Mouse (Mus musculus): ENCODE results near the gene Kcnh7. TPM values are rescaled to one million over a fixed set of nuclear protein-coding genes. Genes with fewer than 3 reads are reported as not detected.

Kcnh7 gene
- total RNA-seq, 2 experiments from 2014 or later = 1.9 to 2.6 TPM

DNA sequence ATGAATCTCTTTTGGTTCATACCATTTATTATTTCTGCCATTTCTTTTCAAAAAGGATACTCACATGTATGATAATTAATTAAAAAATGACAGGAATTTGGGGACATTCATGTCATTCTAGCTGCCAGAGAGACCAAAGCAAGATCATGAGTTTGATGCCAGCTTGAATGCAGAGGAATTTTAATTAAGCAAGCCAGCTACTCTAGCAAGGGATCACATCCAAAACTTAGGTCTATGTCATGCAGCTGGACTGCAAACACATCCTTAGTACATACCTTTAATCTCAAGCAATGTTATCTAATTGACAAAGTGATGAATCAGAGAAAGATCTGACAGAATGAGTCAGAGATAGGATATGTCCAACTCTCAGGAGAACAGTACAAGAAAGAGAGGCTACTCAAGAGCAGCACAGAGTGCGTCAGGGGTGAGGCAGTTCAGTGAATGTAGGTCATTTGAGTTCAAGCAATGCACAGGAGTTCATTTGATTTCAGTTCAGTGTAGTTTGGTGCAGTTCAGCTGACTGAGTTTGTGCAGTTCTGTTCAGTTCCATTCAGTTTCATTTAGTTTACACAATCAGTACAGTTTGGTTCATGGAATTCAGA lies 248.7 kb downstream of the Kcnh7 start:
- no peak for DNase-seq

DNA sequence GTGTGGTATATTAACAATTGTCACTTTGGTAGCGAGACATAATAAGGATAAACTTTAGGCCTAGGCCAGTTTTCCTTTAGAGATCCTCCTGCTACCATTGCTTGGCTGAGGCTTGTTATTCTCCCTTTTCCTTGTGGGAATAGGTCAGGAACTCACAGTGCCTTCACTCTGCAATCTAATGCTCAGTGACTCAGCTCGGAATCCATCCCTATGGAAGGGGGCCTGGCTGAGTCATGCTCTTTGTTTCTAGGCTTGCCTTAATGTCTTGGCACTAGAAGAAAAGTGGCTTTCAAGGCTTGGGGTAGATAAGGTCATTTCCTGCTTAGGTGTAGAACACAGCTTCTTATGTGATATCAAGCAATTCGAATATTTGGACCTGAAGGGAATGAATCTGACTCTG lies 255.6 kb downstream of the Kcnh7 start:
- no peak for DNase-seq

DNA sequence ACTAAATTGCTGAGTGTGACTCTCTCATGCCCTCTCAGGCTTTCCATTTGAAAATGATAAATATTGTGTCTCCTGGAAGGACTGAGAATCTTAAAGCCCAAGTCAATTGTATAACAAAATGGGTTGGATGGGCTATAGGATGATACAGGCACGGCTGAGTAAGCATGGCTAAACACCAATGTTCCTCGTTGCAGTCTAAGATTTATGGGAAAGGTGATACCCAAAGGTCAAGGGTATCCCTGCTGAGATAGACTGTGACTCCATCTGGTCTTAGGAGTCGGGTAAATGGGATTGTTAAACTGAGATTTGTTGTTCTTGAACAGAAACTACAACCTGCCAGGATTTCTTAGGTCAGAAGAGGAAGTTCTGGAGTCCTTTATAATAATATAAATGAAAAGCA lies 256.0 kb downstream of the Kcnh7 start:
- no peak for DNase-seq

DNA sequence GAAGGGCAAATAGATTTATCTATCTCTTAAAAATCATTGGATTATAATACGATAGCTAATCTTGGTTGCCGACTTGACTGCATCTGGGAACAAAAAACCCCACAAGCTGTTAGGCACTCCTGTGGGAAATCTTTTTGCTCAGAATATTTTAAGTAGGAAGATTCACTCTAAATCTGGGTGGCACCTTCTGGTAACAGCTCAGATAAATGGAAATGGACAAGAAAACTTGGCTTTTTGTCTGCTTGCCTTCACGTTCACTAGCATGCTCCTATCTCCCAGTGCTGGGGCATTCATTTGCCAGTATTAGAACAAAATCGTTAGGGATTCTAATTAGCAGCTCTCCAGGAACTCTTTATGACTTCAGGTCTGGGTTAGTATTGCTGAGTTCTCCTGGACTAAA lies 260.3 kb downstream of the Kcnh7 start:
- DNase-seq = no peak

DNA sequence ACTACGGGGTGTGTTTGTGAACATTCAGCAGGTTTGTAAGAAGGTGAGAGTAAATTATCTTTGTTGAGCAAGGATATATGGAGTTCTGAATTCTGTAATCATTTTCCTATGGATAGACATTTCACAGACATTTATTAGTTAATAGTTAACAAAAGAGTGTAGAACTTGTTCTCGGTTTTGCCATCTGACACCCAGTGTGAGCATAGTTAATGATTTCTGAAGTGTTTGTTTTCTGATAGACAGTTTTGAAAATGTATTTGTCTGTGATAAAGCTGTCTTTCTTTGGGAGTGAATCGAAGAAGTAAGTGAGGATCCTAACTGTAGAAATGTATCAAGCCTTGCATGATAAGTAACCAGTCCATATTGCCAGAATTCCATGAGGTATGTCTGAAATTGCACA lies 276.4 kb downstream of the Kcnh7 start:
- DNase-seq = no peak

DNA sequence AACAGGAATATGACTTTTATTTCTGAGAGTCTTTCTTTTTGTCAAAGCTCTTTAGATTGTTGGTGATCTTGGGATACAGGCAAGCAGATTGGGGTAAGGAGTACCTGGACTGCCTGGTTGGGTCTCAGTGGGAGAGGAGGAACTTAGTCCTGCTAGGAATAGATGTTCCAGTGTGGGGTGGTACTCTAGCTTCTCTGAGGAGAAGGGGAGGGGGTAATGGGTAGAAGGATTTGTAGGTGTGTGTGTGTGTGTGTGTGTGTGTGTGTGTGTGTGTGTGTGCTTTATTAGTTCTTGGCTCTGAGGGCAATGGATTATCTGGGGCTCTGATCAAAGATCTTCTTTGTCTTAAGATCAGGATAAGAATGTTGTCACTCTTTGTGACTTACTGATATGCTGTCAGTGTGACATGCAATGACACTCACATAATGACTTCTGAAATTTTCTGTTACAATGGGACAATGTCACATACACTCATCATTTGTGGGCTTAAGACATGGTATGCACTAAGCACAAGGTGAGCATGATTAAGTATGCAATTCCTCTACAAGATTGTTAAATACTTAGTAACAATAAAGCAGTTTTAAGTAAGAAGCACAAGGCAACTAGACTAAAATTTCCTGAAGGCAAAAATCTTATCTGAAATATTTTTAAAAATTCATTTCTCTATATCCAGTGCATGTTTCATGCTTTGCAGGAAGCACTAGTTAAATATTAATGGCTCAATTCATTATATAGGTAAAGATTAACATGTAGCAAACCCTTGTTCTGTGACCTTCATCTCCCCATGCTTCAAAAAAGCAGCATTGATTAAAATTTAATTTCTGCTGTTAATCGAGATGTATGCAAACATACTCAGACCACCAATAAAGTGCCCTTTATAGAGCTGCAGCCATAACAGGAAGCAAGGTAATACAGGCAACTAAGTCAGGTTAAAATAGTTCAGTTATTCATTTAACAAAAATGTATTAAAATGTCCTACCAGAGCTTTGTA lies 281.4 kb downstream of the Kcnh7 start:
- no peak for DNase-seq

- DNase-seq = no peak
These were observed 305.3 kb downstream of the Kcnh7 start for GRCm38 (mm10) chr2:62878763-62879162.

DNA sequence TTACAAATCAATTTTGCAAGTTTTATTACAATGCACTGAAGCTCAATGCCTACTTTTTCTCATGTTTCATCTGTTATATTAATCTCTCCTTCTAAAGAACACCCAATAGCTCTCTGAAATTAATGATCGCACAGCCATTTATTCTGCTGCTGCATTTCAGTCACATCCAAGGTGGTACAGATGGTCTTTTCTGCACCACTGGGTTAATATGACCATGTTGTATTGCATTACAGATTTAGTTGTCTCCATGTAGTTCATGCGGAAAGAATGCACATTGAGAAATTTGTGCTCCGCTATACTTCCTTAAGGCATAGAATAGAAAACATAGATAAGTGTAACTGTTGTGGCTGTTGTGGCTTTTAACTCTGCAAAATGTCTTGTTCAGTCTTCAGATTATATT lies 328.7 kb downstream of the Kcnh7 start:
- no peak for DNase-seq

GRCm38 (mm10) chr2:62842630-62843029 lies 341.5 kb downstream of the Kcnh7 start:
- DNase-seq = peak; percentile 10

DNA sequence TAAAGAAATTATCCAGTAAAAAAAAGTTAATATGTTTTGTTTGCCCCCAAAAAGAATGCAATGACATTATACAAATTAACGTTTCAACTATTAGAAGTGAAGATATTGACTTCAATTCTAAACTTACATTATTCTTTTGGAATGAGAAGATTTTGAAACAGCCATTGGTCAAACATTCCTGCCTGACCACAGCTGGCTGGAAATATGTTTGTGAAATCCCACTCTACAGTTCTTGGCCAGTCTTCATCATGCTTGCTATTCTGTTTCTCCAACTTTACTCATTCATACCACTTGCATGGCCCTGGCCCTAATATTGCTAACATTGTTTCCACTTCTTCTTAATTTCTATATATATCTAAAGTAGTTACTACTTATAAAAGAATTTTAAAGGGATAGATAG lies 349.8 kb downstream of the Kcnh7 start:
- DNase-seq = no peak

DNA sequence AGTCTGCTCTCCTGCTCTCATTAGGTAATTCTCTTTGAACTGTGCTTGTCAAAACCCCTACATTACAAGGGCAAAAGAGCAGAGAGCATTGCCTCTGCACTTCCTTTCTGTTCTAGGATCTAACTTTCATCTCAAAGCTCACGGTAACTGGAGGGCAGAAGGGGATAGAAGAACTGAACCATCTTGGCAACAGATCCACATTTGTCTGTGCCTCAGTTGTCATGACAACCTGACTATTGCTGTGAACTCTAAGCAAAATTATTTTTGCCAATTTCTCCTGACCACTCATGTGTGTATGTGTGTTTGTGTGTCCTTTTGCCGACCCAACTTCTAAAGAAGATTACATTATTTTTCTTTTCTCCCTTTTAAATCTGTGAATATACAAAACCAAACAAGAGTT lies 364.9 kb downstream of the Kcnh7 start:
- DNase-seq = no peak

DNA sequence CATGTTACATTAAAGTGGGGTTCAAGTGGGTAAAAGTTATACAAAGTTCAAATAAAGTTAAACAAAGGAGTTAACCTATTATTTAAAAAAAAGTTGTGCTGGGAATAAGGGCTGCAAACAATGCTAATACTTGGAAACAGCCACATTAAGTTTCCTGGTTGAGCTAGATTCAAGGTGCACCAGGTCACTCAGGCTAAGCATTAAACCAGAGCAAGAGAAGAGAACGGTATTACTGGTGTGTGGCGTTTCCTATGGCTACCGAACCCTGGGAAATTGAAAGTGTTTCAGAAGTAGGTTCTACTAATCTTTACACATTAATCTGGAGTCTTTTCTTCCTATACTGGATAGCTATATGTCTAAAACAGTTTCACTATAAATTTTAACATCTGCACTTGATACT lies 368.1 kb downstream of the Kcnh7 start:
- DNase-seq = no peak

DNA sequence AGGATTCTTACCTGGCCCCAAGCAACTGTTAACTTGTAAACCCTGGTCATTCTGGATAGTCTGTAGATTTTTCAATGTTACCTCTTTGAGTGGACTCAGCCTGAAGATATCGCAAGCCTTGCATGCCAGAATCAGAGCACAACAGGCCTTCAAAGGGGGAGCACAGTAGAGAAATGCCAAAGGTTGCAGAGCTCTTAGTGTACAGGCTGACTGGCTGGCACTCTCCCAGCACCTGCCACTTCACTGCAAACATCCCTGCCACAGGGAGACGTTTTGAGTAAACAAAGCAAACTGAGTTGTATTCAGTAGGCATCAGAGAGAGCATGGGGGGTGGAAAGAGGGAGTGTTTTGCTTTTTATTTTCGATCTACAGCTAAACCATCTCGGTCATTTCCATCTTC lies 375.3 kb downstream of the Kcnh7 start:
- DNase-seq = no peak

- DNase-seq = no peak
These were observed 376.6 kb downstream of the Kcnh7 start for GRCm38 (mm10) chr2:62807476-62807882.

DNA sequence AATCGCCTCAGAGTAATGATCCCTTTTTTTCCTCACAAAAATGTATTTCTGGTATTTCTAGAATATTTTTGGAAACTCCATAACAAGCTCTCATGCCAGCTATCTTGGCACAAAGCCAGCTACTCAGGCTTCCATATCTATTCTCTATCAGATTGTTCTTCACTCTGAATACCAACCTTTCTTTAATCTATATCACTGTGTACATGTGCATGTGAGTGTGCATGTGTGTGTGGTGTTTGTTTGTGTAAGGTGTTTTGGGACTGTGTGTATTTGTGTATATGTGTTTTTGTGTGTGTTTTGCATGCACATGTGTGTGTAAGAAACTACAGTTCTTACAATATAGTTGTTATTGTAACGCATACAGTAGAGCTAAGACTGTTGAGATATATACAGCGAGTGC lies 377.2 kb downstream of the Kcnh7 start:
- no peak for DNase-seq

DNA sequence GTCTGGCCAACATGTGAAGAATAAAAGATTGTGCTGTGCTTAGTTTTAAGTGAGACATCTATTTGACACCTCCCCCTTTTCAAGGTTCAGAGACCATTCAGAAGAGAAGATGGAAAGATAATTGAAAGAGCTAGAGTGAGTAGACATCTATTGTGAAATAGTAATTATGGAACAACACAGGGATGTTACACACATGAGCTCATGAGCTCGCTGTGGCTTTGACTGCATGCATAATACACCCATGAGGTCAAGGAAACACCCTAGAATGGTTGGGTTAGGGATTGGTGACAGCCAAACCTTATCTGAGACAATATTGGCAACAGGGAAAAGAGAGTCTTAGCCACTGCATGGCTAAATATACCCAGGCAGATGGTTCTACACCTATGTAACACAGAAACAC lies 380.1 kb downstream of the Kcnh7 start:
- DNase-seq = no peak

DNA sequence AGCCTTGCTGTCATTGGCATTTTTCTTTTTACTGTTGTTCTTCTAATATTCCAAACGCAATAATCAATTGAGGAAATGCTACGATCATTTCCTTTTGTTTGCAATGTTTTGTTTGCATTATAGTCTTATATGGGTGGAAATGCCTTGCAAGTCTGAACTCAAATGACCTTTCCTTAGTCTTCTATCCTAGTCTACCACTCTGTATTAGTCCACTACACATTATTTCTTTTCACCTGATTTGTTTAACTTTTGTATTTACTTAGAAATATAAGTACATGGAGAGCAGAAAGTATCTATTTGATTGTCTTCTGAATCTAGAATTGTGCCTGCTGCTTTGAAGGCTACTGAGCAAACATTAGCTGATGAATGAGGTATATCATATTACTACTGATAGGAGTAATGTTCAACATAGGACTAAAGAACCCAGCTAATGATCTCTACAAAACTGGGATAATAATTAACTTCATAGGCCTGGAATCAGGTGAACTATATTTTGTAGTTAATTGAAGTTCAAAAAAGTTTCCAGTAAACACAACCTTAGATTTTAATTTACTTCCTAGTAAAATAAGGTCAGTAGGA lies 399.5 kb downstream of the Kcnh7 start:
- no peak for DNase-seq

DNA sequence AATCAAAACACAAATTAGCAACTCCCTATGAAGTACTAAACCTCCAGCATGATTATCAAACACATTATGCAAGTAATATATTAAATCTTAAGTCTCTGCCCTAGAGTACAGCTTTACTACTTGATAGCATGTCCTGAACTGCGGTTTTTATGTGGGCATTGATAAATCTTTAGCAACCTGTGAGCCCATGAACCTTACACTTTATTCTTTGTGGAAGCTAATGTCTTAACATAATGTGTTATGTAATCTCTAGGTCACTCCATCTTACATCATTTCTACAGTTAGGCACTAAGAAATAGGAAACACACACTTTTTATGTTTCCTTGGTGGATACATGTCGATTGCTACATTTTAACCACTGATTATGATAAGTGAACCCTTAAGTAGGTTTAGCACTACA lies 437.8 kb downstream of the Kcnh7 start:
- no peak for DNase-seq

DNA sequence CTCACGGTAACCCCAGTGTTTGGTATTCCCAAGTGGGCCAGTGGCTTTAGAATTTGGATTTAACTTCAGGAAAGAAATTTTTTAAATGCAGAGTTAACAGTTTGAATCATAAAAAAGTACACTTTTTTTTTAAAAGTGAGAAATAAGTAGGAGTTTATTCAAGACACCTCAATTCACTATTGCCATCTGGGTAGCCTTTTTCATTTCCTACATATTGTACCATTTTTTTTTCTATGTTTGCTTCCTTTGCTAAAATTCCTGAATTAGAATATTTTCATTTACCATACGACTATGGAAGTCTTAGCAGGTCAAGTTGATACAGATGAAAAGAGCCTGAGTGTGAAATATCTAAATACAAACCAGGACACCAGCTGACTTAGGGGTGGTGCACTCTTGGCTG lies 441.0 kb downstream of the Kcnh7 start:
- DNase-seq = no peak

GRCm38 (mm10) chr2:62730671-62731070 lies 453.4 kb downstream of the Kcnh7 start:
- no peak for DNase-seq

- DNase-seq = no peak
These were observed 456.4 kb downstream of the Kcnh7 start for GRCm38 (mm10) chr2:62727732-62728131.

DNA sequence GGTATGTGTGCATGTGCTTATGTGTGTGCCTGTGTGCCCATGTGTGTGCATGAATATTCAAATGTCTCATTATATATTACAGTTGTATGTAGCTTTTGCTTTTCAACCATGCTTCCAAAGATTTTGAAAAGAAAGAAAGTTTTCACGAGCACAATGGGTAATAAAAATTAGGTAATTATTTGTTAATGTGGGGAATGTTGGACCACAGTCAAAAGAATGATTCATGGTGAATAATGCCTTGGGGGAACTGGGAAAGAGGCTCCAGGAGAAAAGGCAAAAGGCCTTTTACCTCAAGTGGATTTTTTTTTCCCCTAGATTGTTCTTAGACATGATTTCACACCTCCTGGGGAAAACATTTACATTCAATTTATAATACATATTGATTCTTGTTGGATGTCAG lies 458.1 kb downstream of the Kcnh7 start:
- DNase-seq = no peak

DNA sequence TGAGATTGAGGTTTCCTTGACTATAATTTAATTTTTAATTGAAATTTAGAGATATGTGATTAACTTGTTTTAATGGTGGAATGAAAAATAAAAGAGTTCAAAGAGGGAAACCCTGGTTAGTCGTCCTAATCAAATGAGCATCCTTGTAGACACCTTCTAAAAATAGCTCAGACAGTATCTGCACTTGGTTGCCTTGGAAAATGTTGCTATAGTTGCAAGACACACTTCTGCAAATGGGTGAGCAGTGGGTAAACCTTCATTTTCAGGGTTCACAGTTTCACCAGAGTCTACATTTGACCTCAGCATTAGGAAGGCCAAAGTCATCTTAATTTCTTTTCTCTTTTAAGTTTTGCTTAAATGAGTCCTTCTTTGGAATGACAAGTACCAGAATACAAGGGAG lies 465.7 kb downstream of the Kcnh7 start:
- DNase-seq = no peak

DNA sequence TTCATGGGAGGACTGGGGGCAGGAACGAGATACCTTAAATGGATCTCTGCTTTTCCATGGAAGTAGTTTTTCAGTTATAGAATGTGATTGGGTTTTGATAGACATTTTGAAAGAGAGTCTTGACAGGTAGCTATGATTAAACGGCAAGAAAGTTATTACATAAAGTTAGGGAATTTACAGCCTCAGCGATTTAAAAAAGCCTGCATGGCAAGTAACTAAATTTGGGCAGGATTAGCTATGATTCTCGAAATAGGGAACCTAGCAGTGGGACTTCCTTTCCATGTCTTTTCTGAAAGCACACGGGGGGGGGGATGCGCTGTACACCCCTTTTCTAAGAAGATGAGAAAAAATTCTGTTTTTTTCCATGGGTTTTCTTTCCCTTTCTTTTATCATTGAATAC lies 466.8 kb downstream of the Kcnh7 start:
- no peak for DNase-seq
